Mouse (Mus musculus): Measurements from ENCODE around the gene Tectb. TPM values are rescaled to one million over a fixed set of nuclear protein-coding genes. Genes with fewer than 3 reads are reported as not detected.

The Tectb gene
- polyA plus RNA-seq, 1 experiment from 2014 or later, result 0.05 TPM

- Histone ChIP-seq H3K4me2 (ENCODE audit: low read length) (no peak overlapping the region), H3K4me3 (replicated peaks; ENCODE audit: low read depth, low read length) (no peak overlapping the region), H3K27me3 (ENCODE audit: insufficient read depth, low read length) (no peaks in the 10 kb centered on the region), H3K9me3 (replicated peaks; ENCODE audit: low read length) (no peaks in the 10 kb centered on the region), H3K9ac (ENCODE audit: low read depth, low read length) (no peak overlapping the region), H3K4me1 (replicated peaks; ENCODE audit: insufficient read depth, low read length) (peaks cover 10% of the 10 kb centered on the region; the same call in 1 of the 2 replicates), H3K36me3 (ENCODE audit: insufficient read depth, low read length) (no peaks in the 10 kb centered on the region), H3K27ac (peak overlapping the region; percentile 55; the same call in 1 of the 2 replicates)
- TF ChIP-seq CTCF (IDR thresholded peaks at IDR 0.05; ENCODE audit: low read depth), result no peak
- DNase-seq (ENCODE audit: low spot score) (peak; percentile 75), ATAC-seq (replicated peaks; ENCODE audit: low FRiP score, low read depth) (peak; percentile 62; the same call in 1 of the 2 replicates)
- WGBS, result 45% methylated on average over 7 of the region's 7 CpGs
Measured at GRCm38 (mm10) chr19:55137884-55138283, 42.6 kb upstream of the Tectb start.

- TF ChIP-seq CTCF (IDR thresholded peaks at IDR 0.05; ENCODE audit: low read depth), result no peak
- no peak overlapping the region for H3K4me2 ChIP-seq (ENCODE audit: low read length)
- no peak overlapping the region for H3K4me3 ChIP-seq (replicated peaks; ENCODE audit: low read depth, low read length)
- no peak for DNase-seq (ENCODE audit: low spot score)
- WGBS, result 68% methylated on average over 7 of the region's 7 CpGs
- H3K27ac ChIP-seq, result no peak overlapping the region
- no peak; the same call in 1 of the 2 replicates for ATAC-seq (replicated peaks; ENCODE audit: low FRiP score, low read depth)
- H3K4me1 ChIP-seq (replicated peaks; ENCODE audit: insufficient read depth, low read length), result peaks cover 10% of the 10 kb centered on the region; the same call in 1 of the 2 replicates
- H3K9ac ChIP-seq (ENCODE audit: low read depth, low read length), result no peak overlapping the region
- no peaks in the 10 kb centered on the region for H3K9me3 ChIP-seq (replicated peaks; ENCODE audit: low read length)
- no peaks in the 10 kb centered on the region for H3K27me3 ChIP-seq (ENCODE audit: insufficient read depth, low read length)
- H3K36me3 ChIP-seq (ENCODE audit: insufficient read depth, low read length), result no peaks in the 10 kb centered on the region
Measured at GRCm38 (mm10) chr19:55138506-55138905, 42.0 kb upstream of the Tectb start.

DNA sequence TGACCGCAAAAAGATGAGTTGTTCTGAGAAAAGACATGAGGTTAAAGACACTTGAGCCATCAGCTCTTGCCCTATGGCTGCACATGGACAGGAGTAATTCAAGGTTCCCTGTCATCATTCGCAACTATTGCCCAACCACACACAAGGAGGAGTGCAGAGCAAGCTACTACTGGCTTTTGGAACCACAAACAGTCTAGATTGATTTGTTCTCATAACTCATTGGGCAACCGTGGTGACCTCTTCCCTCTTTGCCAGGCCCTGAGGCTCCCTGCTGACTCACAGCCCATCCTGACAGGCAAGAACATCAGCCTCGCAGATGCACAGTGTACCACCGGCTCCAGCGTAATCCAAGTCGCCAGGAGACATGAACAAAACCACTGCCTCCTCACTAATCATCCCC lies 41.2 kb upstream of the Tectb start:
- Histone ChIP-seq H3K27ac (no peak overlapping the region), H3K36me3 (ENCODE audit: insufficient read depth, low read length) (no peaks in the 10 kb centered on the region), H3K4me3 (replicated peaks; ENCODE audit: low read depth, low read length) (no peak overlapping the region), H3K27me3 (ENCODE audit: insufficient read depth, low read length) (no peaks in the 10 kb centered on the region), H3K4me2 (ENCODE audit: low read length) (no peak overlapping the region), H3K9me3 (replicated peaks; ENCODE audit: low read length) (no peaks in the 10 kb centered on the region), H3K4me1 (replicated peaks; ENCODE audit: insufficient read depth, low read length) (peaks cover 10% of the 10 kb centered on the region), H3K9ac (ENCODE audit: low read depth, low read length) (no peak overlapping the region)
- no peak for TF ChIP-seq CTCF (IDR thresholded peaks at IDR 0.05; ENCODE audit: low read depth)
- DNase-seq (ENCODE audit: low spot score) (no peak), ATAC-seq (replicated peaks; ENCODE audit: low FRiP score, low read depth) (no peak)
- 80% methylated on average over 7 of the region's 7 CpGs for WGBS

- H3K27me3 ChIP-seq (ENCODE audit: insufficient read depth, low read length), result no peaks in the 10 kb centered on the region
- no peak overlapping the region for H3K9ac ChIP-seq (ENCODE audit: low read depth, low read length)
- ATAC-seq (replicated peaks; ENCODE audit: low FRiP score, low read depth) (no peak), DNase-seq (ENCODE audit: low spot score) (no peak)
- H3K36me3 ChIP-seq (ENCODE audit: insufficient read depth, low read length), result no peaks in the 10 kb centered on the region
- WGBS, result 57% methylated on average over 11 of the region's 11 CpGs
- no peak overlapping the region for H3K4me3 ChIP-seq (replicated peaks; ENCODE audit: low read depth, low read length)
- no peak overlapping the region for H3K4me2 ChIP-seq (ENCODE audit: low read length)
- no peak overlapping the region for H3K27ac ChIP-seq
- H3K9me3 ChIP-seq (replicated peaks; ENCODE audit: low read length), result no peaks in the 10 kb centered on the region
- no peak for TF ChIP-seq CTCF (IDR thresholded peaks at IDR 0.05; ENCODE audit: low read depth)
- peaks cover 8% of the 10 kb centered on the region; the same call in 1 of the 2 replicates for H3K4me1 ChIP-seq (replicated peaks; ENCODE audit: insufficient read depth, low read length)
Measured at GRCm38 (mm10) chr19:55143391-55144300, 36.9 kb upstream of the Tectb start.

- H3K4me3 ChIP-seq (replicated peaks; ENCODE audit: low read depth, low read length), result no peak overlapping the region
- H3K4me2 ChIP-seq (ENCODE audit: low read length), result no peak overlapping the region
- DNase-seq (ENCODE audit: low spot score) (no peak), ATAC-seq (replicated peaks; ENCODE audit: low FRiP score, low read depth) (0 out of 2 replicates have a peak, but pooled peaks have one; percentile 15)
- peaks cover 8% of the 10 kb centered on the region; the same call in 1 of the 2 replicates for H3K4me1 ChIP-seq (replicated peaks; ENCODE audit: insufficient read depth, low read length)
- H3K27ac ChIP-seq, result no peak overlapping the region; the same call in 1 of the 2 replicates
- WGBS, result 68% methylated on average over 5 of the region's 5 CpGs
- H3K9ac ChIP-seq (ENCODE audit: low read depth, low read length), result no peak overlapping the region
- H3K9me3 ChIP-seq (replicated peaks; ENCODE audit: low read length), result no peaks in the 10 kb centered on the region
- no peaks in the 10 kb centered on the region for H3K36me3 ChIP-seq (ENCODE audit: insufficient read depth, low read length)
- TF ChIP-seq CTCF (IDR thresholded peaks at IDR 0.05; ENCODE audit: low read depth), result no peak
- no peaks in the 10 kb centered on the region for H3K27me3 ChIP-seq (ENCODE audit: insufficient read depth, low read length)
Measured at GRCm38 (mm10) chr19:55144691-55145090, 35.8 kb upstream of the Tectb start.

DNA sequence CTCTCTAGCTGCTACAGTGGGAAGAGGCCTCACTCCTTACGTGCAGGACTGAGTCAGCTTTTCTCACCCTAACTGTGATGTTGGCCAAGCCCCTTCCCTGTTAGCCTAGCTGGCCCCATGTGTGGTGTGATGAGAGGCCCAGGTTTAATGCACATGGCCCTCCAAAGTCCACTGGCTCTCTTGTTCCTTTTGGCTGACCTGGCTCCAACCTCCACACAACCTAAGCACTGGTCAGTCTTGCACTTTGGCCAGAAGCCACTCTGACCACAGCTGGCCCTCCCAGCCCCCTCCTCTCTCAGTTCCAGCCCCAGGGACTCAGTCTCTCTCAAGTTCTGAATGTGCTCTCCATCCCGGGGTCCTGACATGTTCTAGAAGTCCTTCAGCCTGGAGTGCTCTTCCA lies 35.4 kb upstream of the Tectb start:
- Histone ChIP-seq H3K27me3 (ENCODE audit: insufficient read depth, low read length) (no peaks in the 10 kb centered on the region), H3K36me3 (ENCODE audit: insufficient read depth, low read length) (no peaks in the 10 kb centered on the region), H3K9ac (ENCODE audit: low read depth, low read length) (no peak overlapping the region), H3K27ac (no peak overlapping the region), H3K4me3 (replicated peaks; ENCODE audit: low read depth, low read length) (no peak overlapping the region), H3K4me1 (replicated peaks; ENCODE audit: insufficient read depth, low read length) (peaks cover 8% of the 10 kb centered on the region; the same call in 1 of the 2 replicates), H3K4me2 (ENCODE audit: low read length) (no peak overlapping the region), H3K9me3 (replicated peaks; ENCODE audit: low read length) (no peaks in the 10 kb centered on the region)
- TF ChIP-seq CTCF (IDR thresholded peaks at IDR 0.05; ENCODE audit: low read depth), result no peak
- ATAC-seq (replicated peaks; ENCODE audit: low FRiP score, low read depth), result peak; percentile 64
- no peak for DNase-seq (ENCODE audit: low spot score)
- 76% methylated on average over 2 of the region's 2 CpGs for WGBS
